Mouse (Mus musculus): ENCODE measurements around the gene Hvcn1.

DNA sequence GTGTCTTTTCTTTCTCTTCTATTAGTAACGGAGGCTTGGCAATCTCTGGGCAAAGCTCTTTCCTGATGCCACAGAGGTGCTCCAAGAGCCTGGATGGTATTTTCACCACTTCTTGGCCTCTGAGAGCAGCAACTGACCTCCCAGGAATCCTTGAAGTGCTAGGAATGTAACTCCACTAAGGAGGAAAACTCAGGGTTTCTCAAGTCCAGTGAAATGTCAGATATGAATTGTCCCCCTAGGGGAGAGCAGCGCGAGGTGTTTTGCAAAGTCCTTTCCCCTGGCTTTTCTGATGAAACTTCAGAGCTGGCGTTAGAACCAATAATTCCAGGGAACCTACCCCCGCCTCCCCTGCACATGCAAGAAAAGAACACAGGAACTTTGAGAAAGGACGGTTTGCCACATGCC lies 73.8 kb downstream of the Hvcn1 start:
- TF ChIP-seq CTCF (IDR thresholded peaks at IDR 0.05; ENCODE audit: low read depth) (no peak), EP300 (IDR thresholded peaks at IDR 0.05; ENCODE audit: low read depth) (no peak)
